Mouse (Mus musculus): ENCODE measurements at regions not wholly inside any gene's neighbourhood (a gene's known extent, or its start where the extent isn't known, plus 50 kb on each side); places are given as distances from the start of the nearest gene placed in this dataset.

DNA sequence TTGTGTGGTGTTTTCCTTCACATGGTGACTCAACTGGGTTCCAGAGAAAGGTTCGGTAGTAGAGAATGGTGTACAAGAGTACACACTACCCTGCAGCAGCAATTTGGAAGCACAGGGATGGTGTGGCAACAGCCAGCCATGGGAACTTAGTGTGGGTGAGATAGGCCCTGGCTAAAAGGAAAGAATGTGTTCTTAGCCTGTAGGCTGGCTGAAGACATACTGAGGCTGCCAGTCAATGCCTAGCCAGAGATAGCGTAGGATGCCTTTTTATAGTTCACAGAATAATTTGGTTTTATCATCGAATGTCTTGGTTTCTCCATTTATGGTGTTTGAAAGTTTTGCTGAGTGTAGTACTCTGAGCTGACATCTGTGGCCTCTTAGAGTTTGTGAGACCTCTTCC, 130.1 kb upstream of the Btg1 start:
- DNase-seq (ENCODE audit: low read depth in 1 of 2, low spot score in 2 of 2) = no peak

DNA sequence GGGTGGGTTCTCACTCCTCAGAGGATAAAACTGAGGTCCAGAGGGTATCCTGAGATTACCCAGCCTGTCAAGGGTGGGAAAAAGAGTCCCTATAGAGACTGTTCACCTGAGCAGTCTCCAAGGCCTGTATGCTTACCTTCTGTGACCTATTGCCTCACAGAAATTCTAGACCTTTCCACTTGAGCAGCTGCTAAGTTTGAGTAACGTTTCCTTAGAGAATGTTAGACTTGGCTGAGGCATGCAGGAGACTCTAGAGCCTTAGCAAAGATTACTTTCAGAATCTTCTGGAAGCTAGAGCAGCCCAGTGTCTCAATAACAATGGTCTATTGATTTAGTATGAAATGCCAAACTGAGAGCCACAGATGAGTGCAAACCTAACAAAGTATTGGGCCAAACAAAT, 123.1 kb upstream of the Btg1 start:
- DNase-seq (ENCODE audit: low read depth in 1 of 2, low spot score in 2 of 2) = no peak

DNA sequence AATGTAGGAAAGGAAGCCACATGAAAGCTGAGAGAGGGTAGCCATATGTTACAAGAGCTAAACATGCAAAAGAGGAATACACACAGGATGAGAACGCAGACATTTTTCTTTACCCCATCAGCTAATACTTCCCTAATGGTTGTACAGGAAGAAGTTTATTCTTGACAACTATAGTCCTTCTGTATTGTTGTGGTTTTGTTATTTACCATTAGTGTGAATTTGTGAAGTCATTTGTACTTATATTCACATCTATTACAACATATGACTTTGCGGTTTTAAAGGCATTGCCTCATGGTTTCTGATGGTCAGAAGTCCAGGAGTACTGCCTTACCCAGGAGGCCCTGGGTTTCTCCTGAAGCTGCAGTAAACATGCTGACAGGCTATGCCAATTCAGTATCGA, 120.1 kb upstream of the Btg1 start:
- no peak for DNase-seq (ENCODE audit: low read depth in 1 of 2, low spot score in 2 of 2)

DNA sequence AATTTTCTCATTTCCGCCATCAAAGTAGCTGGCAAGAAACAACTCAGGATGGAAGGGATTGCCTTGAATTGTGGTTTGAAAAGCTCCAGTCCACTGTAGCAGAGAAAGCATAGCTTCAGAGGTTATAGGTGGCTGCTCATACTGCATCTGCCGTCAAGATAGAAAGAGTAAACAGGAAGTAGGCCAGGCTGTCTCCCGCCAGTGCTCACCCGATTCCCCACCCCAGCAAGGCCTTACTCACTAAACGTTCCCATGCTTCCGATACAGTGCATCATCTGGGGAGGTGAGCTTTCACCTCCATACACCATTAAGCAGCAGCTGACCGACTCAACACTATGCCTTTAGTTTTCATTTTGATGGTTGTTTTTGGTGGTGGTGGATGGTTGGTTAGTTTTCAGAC, 119.3 kb upstream of the Btg1 start:
- DNase-seq (ENCODE audit: low read depth in 1 of 2, low spot score in 2 of 2) = no peak

DNA sequence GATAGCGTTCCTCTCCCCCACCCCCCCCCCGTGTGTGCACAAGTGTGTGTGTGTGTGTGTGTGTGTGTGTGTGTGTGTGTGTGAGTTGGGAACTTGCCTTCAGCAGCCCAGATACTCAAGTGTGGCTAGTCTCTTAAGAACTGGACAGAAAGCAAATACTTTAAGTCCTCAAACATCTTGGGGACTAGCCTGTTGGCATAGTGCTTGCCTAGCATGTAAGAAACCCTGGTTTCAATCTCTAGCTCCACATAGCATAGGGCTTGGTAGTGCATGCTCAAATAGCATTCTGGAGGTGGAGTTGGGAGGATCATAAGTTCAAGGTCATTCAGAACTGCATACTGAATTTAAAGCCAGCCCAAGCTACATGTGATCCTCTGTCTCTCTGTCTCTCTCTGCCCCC, 117.5 kb upstream of the Btg1 start:
- no peak for DNase-seq (ENCODE audit: low read depth in 1 of 2, low spot score in 2 of 2)

DNA sequence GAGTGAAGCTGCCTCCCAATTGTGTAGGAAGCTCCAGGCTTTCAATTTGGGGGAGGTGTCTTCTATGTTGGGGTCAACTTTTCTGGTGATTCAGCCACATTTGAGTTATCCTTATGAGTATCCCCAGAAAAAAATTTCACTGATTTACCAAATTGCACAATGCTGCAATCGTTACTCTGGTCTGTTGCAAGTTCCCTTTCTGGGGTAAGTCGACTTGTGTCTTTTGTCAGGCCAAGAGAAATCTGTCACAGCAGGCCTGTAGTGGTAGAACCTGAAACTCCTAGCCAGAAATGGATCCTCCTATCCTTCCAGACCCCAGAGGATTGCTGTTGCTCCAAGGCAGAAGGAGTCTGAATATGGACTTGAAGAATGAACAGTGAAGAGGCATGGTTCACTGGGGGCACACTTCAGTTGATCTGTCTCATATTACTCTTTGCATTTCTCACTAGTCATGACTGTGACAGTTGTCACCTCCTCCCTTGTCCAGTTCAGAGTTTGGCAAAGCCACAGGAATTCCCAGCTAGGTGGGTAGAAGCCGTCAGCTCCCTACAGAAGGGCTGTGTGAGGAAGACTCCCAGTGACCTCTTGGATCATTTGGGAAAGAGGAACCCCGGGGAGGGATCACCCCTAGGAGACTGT, 114.6 kb upstream of the Btg1 start:
- no peak for DNase-seq (ENCODE audit: low read depth in 1 of 2, low spot score in 2 of 2)

DNA sequence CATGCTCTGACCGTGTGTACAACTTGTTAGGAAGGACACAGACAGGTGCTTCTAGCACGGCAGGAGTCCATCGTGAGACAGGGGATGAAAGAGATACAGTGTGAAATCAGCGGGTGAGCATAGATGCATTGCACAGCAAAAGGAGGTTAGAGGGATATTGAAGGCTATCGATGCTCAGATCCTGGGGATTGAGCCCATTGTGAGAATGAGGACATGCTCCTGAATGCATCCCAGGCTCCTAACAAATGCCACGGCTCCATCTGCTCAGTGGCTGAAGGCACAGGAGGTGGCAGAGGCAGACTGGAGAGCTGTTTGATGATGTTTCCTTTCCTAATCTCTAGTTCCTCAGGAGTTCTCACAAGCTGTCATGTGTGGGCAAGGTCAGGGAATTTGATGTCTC, 114.1 kb upstream of the Btg1 start:
- DNase-seq (ENCODE audit: low read depth in 1 of 2, low spot score in 2 of 2) = no peak

DNA sequence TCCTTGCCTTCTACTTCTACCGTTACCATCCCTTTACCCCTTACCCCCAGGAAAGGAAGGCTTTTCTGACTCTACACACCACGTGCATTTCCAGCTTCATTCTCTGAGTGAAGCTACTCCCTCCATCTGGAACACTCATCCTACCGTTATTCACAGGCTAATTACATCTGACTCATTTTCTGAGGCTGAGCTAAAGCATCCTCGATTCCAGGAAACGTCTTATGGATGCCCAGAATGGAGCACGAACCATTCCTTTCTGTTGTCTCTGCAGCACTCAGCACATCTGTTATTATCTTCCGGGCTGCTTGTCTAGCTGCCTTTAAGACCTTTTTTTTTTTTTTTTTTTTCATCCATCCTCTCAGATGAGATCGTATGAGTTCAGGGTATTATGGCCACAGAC, 112.5 kb upstream of the Btg1 start:
- no peak for DNase-seq (ENCODE audit: low read depth in 1 of 2, low spot score in 2 of 2)

DNA sequence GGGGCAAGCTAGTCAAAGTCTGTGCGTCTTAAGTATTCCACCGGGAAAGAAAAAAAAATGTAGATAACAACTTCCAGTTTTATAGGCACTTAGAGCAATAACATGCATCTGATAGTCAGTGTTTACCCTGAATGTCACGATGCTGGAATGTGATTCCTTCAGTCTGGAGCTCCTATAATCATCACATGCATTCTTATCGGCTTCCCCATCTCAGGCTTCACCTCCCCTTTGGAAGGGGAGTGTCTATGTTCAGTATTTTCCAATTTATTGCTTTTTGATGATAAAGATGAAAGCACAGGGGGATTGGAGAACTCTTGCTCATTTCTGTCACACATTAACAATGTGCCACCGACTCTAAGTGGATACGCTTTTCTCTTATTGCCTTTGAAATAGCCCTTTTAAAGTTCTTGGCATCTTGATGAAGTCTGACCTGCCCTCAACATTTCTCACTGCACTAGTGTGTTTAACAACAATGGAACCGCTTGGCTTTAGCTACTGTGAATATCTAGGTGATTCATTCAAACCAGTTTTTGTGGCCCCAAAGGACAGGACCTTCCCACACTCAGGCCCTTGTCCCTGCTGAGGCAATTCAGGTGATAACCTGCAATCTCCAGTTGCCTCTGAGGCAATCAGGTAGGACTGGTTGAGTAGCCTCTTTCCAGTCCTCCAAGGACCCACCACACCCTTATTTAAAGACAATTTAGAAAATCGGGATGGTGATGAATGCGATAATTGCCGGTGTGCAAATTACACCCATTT, 101.5 kb upstream of the Btg1 start:
- DNase-seq (ENCODE audit: low read depth in 1 of 2, low spot score in 2 of 2) = no peak

DNA sequence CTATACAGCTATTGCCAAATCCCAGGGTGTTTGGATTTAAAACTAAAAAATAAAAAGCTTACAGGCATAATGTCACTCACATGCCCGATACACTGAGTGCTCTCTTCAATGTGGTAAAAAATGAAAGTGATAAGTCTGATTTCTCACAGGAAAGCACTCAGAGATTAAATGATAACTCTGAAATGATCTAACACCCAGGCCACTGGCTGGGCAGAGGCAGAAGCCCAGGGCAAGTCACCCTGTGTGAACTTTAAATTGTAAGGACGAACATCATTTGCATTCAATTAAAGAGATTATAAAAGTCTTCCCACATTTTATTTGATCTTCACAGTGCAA, 100.9 kb upstream of the Btg1 start:
- no peak for DNase-seq (ENCODE audit: low read depth in 1 of 2, low spot score in 2 of 2)

DNA sequence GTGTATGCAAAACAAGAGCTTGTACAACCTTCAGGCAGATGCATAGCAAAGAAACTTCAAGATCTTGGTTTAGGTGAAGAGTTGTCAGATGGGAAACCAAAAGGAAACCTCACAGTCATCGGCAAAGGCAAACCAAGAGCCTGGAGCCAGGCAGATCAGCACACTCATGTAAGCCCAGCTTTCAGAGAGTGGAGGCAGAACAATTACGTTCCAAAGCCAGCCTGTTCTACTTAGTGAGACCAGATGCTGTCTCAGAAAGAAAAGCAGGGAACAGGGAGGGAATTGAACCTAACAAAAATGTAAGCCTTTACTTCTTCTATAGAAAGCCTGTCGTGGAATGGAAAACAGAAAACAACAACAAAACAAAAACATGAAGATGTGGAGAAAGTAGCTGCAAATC, 97.4 kb upstream of the Btg1 start:
- DNase-seq (ENCODE audit: low read depth in 1 of 2, low spot score in 2 of 2) = no peak

DNA sequence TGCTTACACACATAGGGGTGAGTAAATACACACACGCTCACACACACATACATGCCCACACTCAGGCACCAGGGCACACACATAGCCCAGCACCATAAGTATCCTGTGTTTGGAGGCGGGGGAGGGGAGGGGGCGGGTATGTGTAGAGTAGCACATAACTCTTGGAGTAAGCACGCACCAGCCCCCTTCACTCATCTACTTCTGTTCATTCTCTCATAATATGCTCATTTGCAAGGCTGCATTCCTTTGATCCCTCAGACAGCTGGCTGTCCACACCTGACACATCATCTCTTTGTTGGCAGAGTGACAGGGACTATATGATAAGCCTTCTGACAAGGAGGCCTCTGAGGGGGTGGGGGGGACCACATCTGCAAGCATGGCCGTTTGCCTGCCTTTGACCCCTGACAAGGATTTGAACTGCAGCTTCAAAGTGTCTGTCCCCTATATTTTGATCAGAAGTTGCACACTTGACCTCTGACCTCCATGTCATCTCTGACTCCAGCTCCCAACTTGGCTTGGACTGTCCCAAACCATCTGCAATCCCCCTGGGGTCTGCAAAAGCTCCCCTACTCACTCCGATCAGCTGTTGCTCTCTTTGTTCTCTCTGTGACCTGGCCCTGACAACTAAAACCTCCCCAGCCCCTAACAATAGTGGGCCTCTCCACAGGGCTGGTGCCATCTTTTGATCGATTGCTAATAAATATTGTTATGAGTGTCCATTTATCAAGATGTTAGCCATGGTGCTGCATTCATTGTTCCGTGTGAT, 95.6 kb upstream of the Btg1 start:
- no peak for DNase-seq (ENCODE audit: low read depth in 1 of 2, low spot score in 2 of 2)

DNA sequence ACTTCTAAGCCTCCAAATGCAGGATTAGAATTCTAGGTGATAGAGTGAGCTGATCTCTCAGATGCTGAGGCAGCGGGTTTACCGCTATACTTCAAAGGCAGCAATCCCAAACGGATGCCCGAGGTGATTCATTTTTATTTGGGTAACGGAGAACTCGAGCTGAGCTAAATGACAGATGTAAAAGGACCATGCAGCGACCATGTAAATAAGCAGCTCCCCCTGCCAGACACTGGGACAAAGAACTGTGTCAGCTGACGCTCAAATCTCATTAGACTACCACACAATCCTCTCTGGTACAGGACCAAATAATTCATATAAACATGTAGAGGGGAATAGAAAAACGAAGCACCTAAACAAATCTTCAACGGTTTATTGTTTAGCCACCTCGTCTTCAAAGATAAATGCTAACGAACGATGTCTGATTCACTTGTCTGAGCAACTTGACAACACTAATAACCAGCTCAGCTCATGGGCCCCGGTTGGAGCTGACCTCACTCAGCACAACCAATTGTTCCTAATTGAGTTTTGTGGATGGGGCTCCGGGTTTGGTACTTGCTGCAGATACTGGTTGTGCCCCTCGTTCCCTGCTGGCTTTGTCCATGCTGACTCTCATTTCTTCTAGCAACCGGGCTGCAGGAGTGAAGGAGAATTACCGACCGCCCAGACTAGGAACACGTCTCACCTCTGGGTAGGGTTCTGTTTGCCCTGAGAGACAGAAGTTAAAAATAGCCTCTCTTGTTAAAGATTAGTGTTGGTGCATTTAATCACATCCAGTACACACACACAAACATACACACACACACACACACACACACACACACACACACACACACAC, 92.6 kb upstream of the Btg1 start:
- DNase-seq (ENCODE audit: low read depth in 1 of 2, low spot score in 2 of 2) = no peak

DNA sequence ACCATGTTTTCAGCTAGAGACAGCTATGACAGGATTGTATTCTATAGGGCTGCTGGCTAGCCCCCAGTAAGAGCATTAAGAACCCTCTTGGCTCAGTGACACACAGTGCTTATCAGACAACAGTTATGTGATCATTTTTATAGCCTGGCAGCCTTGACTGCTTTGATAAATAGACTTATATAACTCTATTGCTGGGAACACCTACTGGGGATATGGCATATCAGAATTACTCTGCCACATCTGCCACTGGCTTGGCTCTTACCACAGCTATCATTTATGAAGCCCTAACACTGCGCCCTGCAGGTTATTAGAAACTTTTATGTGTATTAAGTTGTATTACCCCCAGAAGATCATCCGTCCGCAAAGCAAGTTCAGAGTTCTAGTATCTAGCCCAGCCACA, 88.9 kb upstream of the Btg1 start:
- no peak for DNase-seq (ENCODE audit: low read depth in 1 of 2, low spot score in 2 of 2)

DNA sequence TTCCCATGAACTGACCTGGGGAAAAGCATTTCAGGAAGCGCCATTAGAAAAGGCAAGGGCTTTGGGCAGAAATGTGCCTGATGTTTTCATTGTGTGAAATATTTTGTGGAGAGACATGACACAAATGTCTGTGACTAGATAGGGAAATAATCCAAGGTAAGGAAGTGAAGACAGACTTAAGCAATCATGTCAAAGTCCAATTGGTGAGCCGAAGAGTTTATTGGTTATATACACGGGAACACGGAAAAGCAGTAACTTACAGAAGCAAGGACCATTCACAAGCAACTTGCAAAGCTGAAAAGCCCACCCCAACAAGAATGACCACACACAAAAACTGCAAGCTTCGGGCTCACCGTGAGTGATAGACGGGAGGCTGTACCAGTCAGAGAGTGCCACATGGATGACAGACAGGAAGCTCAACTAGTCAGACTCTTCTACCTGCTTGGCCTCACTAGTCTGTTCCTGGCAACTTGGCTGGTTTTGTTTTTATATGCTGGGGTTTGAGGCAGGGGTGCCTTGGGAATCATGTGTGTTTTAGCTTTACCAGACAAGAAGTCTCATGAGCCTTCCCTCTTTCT, 82.2 kb upstream of the Btg1 start:
- DNase-seq (ENCODE audit: low read depth in 1 of 2, low spot score in 2 of 2) = no peak

DNA sequence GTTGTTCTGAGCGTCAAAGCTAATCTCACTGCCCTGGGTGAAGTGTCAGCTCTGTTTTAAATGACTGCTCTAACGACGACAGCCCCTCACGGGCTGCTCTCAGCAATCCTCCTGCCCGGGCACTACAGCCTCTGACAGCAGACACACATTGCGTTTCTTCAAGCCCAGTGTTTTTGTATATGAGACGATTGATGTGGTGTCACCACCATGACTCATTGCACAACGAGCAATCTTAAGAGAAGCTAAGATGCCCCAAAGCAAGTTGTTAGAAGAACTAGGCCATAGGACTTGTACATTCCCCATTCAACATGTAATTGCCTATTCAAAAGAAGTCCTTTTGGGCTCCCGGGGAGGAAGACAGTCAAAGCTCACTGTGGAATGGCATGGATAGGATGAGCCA, 81.3 kb upstream of the Btg1 start:
- DNase-seq (ENCODE audit: low read depth in 1 of 2, low spot score in 2 of 2) = no peak

DNA sequence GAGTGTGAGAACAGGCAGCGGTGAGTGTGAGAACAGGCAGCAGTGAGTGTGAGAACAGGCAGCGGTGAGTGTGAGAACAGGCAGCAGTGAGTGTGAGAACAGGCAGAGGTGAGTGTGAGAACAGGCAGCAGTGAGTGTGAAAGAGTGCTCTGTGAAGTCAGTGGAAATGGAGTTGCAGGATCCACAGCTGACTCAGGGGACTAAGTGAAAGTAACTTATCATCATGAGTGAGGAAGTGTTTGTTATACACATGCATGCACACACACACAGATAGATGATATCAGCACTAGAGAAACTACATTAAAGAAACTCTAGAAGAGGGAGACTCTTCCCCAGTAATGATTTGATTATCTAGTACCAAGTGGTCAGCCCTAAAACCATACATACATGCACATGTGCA, 76.0 kb upstream of the Btg1 start:
- DNase-seq (ENCODE audit: low read depth in 1 of 2, low spot score in 2 of 2) = no peak

DNA sequence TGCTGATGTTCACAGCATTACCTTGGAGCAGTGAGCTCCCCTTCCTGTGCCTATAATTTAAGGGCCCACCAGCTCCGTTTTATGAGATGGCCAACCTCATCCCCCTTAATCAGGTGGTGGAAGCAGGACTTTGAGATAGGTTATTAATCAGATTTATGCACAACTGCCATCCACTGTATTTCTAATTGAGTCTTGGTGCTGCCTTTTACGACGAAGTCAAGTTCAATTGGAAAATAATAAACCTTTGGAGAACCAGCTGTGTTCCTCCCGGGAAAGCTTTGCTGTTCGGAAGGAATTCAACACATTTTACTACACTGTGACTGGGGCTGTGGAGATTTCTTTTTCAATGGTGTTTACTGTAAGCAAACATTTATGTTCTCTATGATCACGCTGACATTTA, 71.5 kb upstream of the Btg1 start:
- DNase-seq (ENCODE audit: low read depth in 1 of 2, low spot score in 2 of 2) = no peak

DNA sequence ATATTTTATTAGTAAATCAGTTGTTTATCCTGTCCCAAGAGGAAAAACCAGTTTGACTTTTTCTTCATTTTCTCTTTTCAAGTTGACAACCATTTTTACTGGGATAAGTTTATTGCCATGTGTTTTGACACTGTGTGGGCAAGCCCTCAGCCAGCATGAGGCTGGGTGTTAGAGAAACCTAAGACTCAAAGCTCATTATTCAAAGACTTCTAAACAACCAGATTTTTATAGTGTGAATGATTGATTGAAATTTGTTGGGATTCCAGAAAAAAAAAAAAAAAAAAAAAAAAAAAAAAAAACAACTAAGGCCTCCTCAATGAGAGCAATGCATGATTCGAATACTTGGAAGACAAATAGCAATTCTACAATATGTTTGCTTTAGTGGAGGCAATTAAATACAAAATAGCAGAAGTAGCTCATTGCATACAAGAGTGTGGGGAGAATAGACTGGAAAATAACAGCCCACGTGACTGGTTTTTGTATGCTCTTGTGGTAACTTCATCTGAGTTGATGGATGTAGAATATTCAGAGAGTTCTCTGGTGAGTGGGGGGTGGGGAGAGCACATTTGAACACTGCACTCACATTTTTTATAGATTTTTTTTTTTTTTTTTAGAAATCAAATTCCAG, 70.9 kb upstream of the Btg1 start:
- DNase-seq (ENCODE audit: low read depth in 1 of 2, low spot score in 2 of 2) = no peak

DNA sequence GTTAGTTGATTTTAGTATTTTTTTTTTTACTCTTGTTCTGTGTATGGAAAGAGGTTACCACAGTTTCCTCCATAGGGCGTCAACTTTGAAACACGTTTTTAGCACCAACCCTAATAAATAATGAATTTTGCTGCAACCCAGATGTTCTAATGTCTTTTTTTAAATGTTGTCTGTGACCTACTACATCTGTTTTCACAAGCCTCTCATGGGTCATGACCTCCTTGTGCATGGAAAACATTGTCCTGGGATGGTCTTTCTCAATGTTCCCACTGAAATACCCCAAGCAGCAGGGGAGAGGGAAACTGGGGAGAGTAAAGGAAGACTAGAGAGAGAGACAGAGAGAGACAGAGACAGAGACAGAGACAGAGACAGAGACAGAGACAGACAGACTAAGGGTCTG, 67.2 kb upstream of the Btg1 start:
- DNase-seq (ENCODE audit: low read depth in 1 of 2, low spot score in 2 of 2) = no peak

DNA sequence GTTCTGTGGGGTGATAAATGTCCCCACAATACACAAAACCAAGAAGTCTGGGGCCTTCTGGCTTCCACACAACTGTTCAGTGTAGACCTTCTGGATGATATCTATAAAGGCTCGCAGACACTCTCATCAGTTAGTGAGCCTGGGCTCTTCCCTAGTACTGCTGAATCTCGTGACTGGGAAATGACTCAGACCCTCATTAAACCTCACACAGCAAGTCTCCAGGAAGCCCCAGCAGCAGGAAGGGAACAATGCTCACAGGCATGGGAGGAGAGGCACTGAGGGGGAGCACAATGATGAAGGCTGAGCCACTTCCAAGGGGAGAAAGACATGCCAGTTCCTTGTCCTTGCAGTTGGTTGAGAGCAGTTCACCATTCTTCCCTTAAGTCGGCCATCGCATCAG, 66.5 kb upstream of the Btg1 start:
- DNase-seq (ENCODE audit: low read depth in 1 of 2, low spot score in 2 of 2) = no peak
